Mouse (Mus musculus) embryonic facial prominence, embryonic 13.5 days (tissue): Measurements from ENCODE around the gene Ttpal. TPM values are rescaled to one million over a fixed set of nuclear protein-coding genes. Genes with fewer than 3 reads are reported as not detected.

Source experiments
- ATAC-seq: fragments of 200-750 bp; cut with Nextera tagmentation; 2 replicates; pipeline ENCODE4 v1.8.0; 2017; ENCODE audit warnings: low read depth; ENCODE audit not compliant: insufficient number of reproducible peaks, insufficient read depth, low FRiP score, low TSS enrichment
- H3K27ac ChIP-seq: fragments of 300-500 bp; sonication (generic); 2 replicates; pipeline ENCODE4 v1.5.1; 2015; ENCODE audit warnings: moderate library complexity, mild to moderate bottlenecking, inconsistent platforms
- H3K27me3 ChIP-seq: fragments of 300-500 bp; sonication (generic); 2 replicates; pipeline ENCODE4 v1.6.1; 2015; ENCODE audit warnings: mild to moderate bottlenecking, inconsistent platforms
- H3K36me3 ChIP-seq: fragments of 300-500 bp; sonication (generic); 2 replicates; pipeline ENCODE4 v1.6.1; 2015; ENCODE audit warnings: mild to moderate bottlenecking, inconsistent platforms
- H3K4me1 ChIP-seq: fragments of 300-500 bp; sonication (generic); 2 replicates; pipeline ENCODE4 v1.6.1; 2015; ENCODE audit warnings: inconsistent platforms
- H3K4me2 ChIP-seq: fragments of 300-500 bp; sonication (generic); 2 replicates; pipeline ENCODE4 v1.6.1; 2015; ENCODE audit warnings: moderate library complexity, mild to moderate bottlenecking, inconsistent platforms
- H3K4me3 ChIP-seq: fragments of 300-500 bp; sonication (generic); 2 replicates; pipeline ENCODE4 v1.5.1; 2015; ENCODE audit warnings: mild to moderate bottlenecking, inconsistent platforms
- H3K9ac ChIP-seq: fragments of 300-500 bp; sonication (generic); 2 replicates; pipeline ENCODE4 v1.6.1; 2015; ENCODE audit warnings: mild to moderate bottlenecking, inconsistent platforms
- H3K9me3 ChIP-seq: fragments of 300-500 bp; sonication (generic); 2 replicates; pipeline ENCODE4 v1.6.1; 2016; ENCODE audit warnings: inconsistent platforms
- whole genome bisulfite sequencing: fragments of 180-500 bp; shearing (Covaris S2); methylation state at CpG from one replicate; pipeline ENCODE4 v1.1.7; 2015; ENCODE audit warnings: mixed read lengths; 5-methylcytosine and 5-hydroxymethylcytosine counted together
- polyA plus RNA-seq: library from polyadenylated mRNA; unstranded; fragments of >200 nt; fragmentation: Nextera tagmentation; extraction: Ambion mirVana; gene quantifications from 2 replicates; pipeline ENCODE4 v1.2.1, GENCODE M21; 2015

The Ttpal gene
- polyA plus RNA-seq, 1 experiment from 2014 or later, result 41.4 TPM

DNA sequence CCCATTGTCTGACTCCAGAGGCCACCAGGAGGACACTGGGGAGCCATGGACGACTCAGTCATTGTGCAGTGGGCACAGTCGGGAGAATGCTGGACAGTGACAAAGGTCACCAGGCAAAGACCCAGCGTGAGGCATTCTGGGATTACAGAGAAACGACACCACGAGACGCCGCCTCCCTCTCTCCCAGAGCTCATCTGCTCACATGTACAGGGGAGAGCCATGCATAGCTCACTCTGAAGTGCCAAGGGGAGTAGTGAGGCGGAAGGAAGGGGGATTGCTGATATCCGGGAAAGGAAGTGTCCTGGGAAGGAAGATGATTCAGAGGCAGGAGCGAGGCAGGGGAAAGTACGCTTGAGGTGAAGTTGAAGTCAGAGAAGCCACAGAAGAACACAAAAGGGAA is 26.9 kb upstream of the Ttpal start:
- Histone ChIP-seq H3K9ac (no peak overlapping the region), H3K4me1 (no peaks in the 10 kb centered on the region), H3K4me3 (no peak overlapping the region), H3K9me3 (no peaks in the 10 kb centered on the region), H3K36me3 (no peaks in the 10 kb centered on the region), H3K27ac (no peak overlapping the region), H3K4me2 (no peak overlapping the region), H3K27me3 (no peaks in the 10 kb centered on the region)
- no peak for ATAC-seq
- 54% methylated on average over 11 of the region's 11 CpGs for WGBS

DNA sequence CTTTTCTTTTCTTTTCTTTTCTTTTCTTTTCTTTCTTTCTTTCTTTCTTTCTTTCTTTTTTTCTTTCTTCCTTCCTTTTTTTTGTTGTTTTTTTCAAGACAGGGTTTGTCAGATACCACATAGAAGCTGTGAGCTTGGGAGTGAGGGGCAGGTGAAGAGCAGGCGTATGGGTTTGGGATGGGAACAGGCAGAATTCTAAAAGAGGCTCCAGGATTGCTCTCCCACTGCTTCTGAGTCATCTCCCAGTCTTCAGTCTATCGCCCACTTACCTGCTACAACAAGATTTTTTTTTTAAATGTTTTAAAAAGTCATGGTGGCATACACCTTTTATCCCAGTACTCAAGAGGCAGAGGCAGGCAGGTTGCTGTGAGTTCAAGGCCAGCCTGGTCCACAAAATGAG is 24.1 kb upstream of the Ttpal start:
- H3K27me3 ChIP-seq, result no peaks in the 10 kb centered on the region
- ATAC-seq, result no peak
- no peaks in the 10 kb centered on the region for H3K4me1 ChIP-seq
- no peaks in the 10 kb centered on the region for H3K9me3 ChIP-seq
- no peaks in the 10 kb centered on the region for H3K36me3 ChIP-seq
- no peak overlapping the region for H3K27ac ChIP-seq
- no peak overlapping the region for H3K4me3 ChIP-seq
- 87% methylated on average over 2 of the region's 2 CpGs for WGBS
- no peak overlapping the region for H3K4me2 ChIP-seq
- H3K9ac ChIP-seq, result no peak overlapping the region

DNA sequence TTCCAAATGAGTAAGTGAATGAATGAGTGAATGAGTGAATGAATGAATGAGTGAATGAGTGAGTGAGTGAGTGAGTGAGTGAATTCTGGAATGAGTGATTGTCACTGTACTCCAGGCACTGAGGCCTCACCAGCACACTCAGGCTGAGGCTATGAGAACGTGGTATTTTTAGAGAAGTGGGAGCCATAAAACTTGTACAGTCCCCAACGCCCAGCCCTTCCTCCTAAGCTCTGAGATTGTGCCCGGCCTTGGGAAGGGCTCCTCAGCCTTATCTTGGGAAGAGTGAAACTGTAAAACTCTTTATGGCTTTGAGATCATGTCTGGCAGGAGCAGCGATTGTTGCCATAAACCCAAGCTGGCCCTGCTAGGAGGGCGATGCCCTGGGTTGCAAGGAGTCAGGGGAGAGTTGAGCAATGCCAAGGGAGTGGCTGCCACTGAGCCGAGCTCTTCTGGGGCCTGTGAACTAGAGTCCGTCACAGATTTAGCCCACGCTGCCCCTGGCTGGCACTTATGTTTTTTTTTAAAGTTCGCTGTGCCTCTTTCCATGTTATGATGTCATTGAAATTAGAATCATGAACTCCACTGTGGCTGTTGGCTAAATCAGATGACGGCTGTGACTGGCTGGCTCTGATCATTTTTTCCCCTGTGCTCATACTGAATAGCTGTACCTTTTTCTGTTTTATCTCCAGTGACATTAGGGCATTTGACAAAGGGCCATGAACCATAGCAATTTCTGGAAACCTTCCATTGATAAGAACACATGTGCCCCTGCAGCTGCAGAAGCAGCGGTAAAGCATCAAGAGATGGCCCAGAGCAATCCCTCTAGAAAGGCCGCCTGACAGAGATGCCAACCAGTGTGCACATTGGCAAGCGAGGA is 21.8 kb upstream of the Ttpal start:
- Histone ChIP-seq H3K4me2 (no peak overlapping the region), H3K36me3 (no peaks in the 10 kb centered on the region), H3K4me1 (no peaks in the 10 kb centered on the region), H3K4me3 (no peak overlapping the region), H3K9ac (no peak overlapping the region), H3K9me3 (no peaks in the 10 kb centered on the region), H3K27me3 (no peaks in the 10 kb centered on the region), H3K27ac (no peak overlapping the region)
- no peak for ATAC-seq
- WGBS, result 78% methylated on average over 13 of the region's 13 CpGs

DNA sequence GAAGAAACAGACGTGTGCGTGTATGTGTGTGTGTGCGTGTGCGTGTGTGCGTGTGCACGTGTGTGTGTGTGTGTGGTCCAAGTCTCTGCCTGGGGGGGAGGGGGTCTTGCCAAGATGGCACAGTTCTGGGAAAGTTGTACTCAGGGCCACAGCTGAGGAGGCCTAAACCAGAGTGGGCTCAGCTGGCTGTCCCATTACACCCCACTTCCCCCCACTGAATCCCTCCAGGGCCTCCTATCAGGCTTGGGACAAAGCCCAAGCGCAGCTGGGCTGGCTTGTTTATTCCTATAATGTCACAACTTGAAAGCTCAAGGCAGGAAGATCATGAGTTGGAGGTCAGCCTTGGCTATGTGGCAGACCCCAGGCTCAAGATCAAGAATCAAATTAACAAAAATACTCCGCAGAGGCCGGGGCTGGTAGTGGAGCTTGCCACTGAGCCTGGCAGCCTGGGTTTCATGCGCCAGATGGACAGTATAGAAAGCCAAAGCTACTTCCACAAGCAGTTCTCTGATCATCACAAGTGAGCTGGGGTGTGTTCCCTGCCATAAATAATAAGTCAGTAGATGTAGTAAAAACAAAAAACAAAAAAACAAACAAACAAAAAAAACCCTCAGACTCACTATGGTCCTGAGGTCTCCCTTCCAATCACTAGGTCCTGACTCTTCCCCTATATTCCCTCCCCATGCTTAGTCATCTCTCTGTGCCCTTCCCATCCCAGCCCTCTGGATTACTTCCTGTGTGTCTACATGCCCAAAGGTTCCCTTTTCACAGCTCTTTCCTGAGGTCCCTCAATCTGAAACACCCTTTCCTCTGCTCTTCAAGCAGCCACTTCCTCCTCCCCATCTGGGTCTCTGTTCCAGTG is 18.7 kb upstream of the Ttpal start:
- Histone ChIP-seq H3K9ac (no peak overlapping the region), H3K9me3 (no peaks in the 10 kb centered on the region), H3K4me3 (no peak overlapping the region), H3K27ac (no peak overlapping the region), H3K36me3 (no peaks in the 10 kb centered on the region), H3K27me3 (no peaks in the 10 kb centered on the region), H3K4me2 (no peak overlapping the region), H3K4me1 (no peaks in the 10 kb centered on the region)
- ATAC-seq, result no peak
- WGBS, result 89% methylated on average over 10 of the region's 10 CpGs

DNA sequence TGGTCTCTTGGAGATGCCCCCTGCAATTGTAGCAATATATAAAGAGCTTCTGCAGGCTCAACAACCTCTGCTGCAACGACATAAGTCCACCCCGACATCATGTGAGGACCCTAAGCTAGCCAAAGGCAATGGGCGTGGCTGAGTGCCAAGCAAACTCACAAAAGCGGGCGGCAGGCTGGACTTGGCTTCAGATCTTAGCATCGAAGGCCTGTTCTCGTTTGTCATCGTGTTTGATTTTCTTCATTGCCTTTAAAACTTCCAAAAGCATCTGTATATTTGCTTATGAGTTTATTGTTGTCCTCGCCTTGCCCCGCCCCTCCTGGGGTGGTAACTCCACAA is 18.1 kb upstream of the Ttpal start:
- H3K4me2 ChIP-seq, result no peak overlapping the region

DNA sequence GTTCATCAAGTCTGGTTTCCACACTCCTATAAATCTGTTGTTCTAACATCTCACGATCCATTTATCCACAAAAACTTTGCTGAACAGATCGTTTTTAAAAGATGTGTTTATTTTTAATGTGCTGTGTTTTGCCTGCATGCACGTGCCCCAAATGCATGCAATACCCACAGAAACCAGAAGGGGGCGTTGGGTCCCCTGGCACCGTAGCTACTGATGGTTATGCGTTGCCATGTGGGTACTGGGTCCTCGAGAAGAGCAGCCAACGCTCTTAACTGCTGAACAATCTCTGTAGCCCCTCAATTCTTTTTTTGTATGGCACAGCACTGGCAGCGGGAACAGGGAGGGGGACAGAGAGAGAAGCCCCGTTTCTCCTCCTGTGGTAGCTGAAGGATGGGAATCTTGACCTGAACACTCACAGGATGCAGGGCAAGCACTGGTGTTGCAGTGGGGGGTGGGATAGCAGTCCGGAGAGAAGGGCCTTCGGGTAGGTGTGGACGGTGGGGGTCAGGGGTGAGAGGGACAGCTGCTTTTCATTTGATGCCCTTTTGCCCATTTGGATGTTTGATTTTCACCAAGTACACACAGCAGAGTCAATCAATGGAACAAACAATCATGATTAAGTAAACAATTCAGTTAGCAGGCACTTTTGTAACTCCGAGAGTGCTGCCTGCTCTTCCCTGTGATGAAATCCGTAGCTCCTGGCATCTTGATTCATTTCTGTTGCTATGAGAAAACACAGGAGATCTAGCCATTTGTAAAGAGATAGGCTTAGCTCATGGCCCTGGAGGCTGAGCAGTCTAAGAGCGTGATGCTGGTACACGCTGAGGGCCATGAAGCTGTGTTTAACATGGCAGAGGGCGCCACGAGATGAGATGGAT is 15.5 kb upstream of the Ttpal start:
- no peak overlapping the region for H3K4me3 ChIP-seq
- H3K4me1 ChIP-seq, result 0 out of 2 replicates have a peak, but pooled peaks cover 8% of the 10 kb centered on the region
- 39% methylated on average over 19 of the region's 19 CpGs for WGBS
- H3K9ac ChIP-seq, result no peak overlapping the region
- no peak for ATAC-seq
- H3K9me3 ChIP-seq, result no peaks in the 10 kb centered on the region
- no peaks in the 10 kb centered on the region for H3K36me3 ChIP-seq
- H3K4me2 ChIP-seq, result no peak overlapping the region
- no peak overlapping the region for H3K27ac ChIP-seq
- no peaks in the 10 kb centered on the region for H3K27me3 ChIP-seq

More for the DNA sequence above, 18.1 kb upstream of the Ttpal start:
- WGBS, result 78% methylated on average over 10 of the region's 10 CpGs
- H3K27me3 ChIP-seq, result no peaks in the 10 kb centered on the region
- H3K4me3 ChIP-seq, result no peak overlapping the region
- H3K9ac ChIP-seq, result no peak overlapping the region
- no peaks in the 10 kb centered on the region for H3K4me1 ChIP-seq
- no peak overlapping the region for H3K27ac ChIP-seq
- no peaks in the 10 kb centered on the region for H3K9me3 ChIP-seq
- no peak for ATAC-seq
- H3K36me3 ChIP-seq, result no peaks in the 10 kb centered on the region

DNA sequence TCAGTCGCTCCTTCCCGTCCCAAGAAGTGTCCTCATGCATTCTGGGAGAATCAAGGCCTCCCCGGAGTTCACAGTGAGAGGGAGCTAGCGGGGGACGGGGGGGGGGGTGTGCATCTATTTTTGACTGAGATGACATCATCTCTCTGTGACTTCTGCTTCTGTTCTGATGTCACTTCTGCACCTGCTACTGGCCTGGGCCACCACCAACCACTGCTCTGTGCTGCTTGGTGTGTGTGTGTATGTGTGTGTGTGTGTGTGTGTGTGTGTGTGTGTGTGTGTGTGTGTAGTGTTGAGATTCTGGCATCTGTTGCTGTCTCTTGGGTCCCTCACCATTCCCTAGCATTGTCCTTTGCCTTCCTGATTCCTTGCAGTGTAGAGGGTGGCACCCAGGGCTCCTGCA is 14.6 kb upstream of the Ttpal start:
- H3K4me1 ChIP-seq, result 0 out of 2 replicates have a peak, but pooled peaks cover 8% of the 10 kb centered on the region
- no peaks in the 10 kb centered on the region for H3K9me3 ChIP-seq
- no peak overlapping the region for H3K27ac ChIP-seq
- H3K27me3 ChIP-seq, result no peaks in the 10 kb centered on the region
- H3K4me2 ChIP-seq, result no peak overlapping the region
- H3K4me3 ChIP-seq, result no peak overlapping the region
- no peak for ATAC-seq
- H3K9ac ChIP-seq, result no peak overlapping the region
- WGBS, result 86% methylated on average over 5 of the region's 5 CpGs
- no peaks in the 10 kb centered on the region for H3K36me3 ChIP-seq

DNA sequence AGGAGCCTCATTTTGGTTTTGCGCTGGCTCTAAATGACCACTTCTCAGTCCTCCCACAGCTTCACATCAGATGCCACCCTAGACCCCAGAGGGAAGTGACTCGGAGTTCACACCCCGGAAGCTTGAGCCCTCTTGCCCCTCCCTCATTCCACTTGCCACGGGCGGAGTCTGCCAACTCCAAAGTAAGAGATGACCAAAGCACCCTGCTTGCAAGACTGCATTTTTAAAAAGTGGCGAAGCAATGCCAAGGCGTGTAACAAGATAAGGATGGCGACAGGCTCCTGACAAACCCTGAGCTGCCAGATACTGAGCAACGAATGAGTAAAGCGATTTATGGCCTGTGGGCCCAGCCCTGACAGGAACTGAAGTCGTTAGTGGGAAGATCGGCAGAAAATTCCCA is 11.9 kb upstream of the Ttpal start:
- Histone ChIP-seq H3K27me3 (no peaks in the 10 kb centered on the region), H3K36me3 (no peaks in the 10 kb centered on the region), H3K4me3 (no peak overlapping the region), H3K9me3 (no peaks in the 10 kb centered on the region), H3K4me1 (peaks cover 11% of the 10 kb centered on the region; the same call in 1 of the 2 replicates), H3K4me2 (no peak overlapping the region), H3K9ac (no peak overlapping the region), H3K27ac (no peak overlapping the region)
- 65% methylated on average over 12 of the region's 12 CpGs for WGBS
- ATAC-seq, result no peak

DNA sequence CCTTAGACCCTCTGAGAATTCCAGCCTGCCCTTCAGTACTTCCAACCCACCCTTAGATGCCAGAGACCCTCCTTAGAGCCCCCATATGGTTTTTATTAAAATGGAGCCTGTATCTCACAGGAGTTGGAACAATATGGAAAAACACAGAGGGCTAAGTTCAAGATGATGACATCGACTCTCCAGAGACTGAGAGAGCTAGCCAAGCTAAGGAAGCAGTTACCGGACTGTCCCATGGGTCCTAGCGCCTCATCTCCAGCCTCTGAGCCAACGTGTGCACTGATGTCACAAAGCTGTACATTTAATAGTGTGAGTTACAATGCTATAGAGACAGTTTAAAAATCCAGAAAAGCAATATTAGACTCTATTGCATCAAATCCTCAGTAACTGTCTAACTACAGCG is 11.1 kb upstream of the Ttpal start:
- Histone ChIP-seq H3K9me3 (no peaks in the 10 kb centered on the region), H3K4me2 (no peak overlapping the region), H3K27me3 (no peaks in the 10 kb centered on the region), H3K9ac (no peak overlapping the region), H3K27ac (no peak overlapping the region), H3K4me3 (no peak overlapping the region), H3K4me1 (peaks cover 11% of the 10 kb centered on the region; the same call in 1 of the 2 replicates), H3K36me3 (no peaks in the 10 kb centered on the region)
- no peak for ATAC-seq
- 46% methylated on average over 5 of the region's 5 CpGs for WGBS

DNA sequence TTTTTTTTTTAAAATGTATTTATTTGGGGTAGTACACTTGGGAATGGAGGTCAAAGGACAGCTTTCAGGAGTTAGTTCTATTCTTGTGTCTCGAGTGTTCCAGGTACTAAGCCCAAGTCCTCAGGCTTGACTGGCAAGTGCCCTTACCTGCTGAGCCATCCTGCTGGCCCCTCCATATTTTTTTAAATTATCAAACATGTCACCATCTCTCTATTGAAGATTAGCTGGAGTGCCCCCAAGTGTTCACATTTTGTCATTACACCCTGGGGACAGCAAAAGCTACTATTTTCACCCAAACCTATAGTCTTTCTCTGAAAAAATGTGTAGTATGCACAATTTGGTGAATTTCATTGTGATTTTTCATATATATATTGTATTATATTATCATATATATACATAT is 10.0 kb upstream of the Ttpal start:
- H3K27me3 ChIP-seq, result no peaks in the 10 kb centered on the region
- H3K36me3 ChIP-seq, result no peaks in the 10 kb centered on the region
- H3K9me3 ChIP-seq, result no peaks in the 10 kb centered on the region
- H3K4me3 ChIP-seq, result no peak overlapping the region
- peaks cover 14% of the 10 kb centered on the region; the same call in 1 of the 2 replicates for H3K4me1 ChIP-seq
- WGBS, result 66% methylated on average over 1 of the region's 1 CpGs
- H3K4me2 ChIP-seq, result no peak overlapping the region
- H3K27ac ChIP-seq, result no peak overlapping the region
- no peak overlapping the region for H3K9ac ChIP-seq
- no peak for ATAC-seq

DNA sequence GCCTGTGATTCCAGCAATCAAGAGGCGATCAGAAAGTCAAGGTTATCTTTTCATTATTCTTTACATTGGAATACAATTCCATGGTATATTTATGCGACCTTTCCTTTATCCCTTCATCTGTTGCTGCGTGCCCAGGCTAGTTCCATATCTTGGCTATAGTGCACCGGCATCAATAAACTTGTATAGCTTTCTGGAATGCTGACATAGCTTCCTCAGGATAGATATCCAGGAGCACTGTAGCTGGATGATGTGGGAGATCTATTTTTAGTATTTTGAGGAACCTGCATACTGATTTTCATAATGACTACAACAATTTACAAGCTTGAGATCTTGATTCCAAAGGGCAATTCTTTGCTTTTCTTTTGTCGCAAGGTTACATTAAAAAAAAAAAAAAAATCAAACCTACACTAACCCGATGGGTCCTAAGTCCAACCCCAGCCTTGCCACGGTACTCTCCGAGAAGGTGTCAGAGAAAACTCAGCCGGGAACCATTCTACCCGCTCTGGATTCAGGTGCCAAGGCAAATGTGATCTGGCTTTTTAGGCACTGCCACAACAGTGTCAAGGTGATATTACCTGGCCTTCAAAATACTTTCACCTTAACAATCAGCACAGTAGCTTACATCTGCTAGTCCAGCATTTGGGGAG is 8.4 kb upstream of the Ttpal start:
- H3K9ac ChIP-seq, result no peak overlapping the region
- H3K27ac ChIP-seq, result no peak overlapping the region
- WGBS, result 88% methylated on average over 10 of the region's 10 CpGs
- H3K9me3 ChIP-seq, result no peaks in the 10 kb centered on the region
- ATAC-seq, result no peak
- H3K4me2 ChIP-seq, result no peak overlapping the region
- no peaks in the 10 kb centered on the region for H3K36me3 ChIP-seq
- H3K4me3 ChIP-seq, result no peak overlapping the region
- peaks cover 14% of the 10 kb centered on the region; the same call in 1 of the 2 replicates for H3K4me1 ChIP-seq
- no peaks in the 10 kb centered on the region for H3K27me3 ChIP-seq
